Mouse (Mus musculus): ENCODE data around the gene Zbtb17. TPM values are rescaled to one million over a fixed set of nuclear protein-coding genes. Genes with fewer than 3 reads are reported as not detected.

The Zbtb17 gene
- total and polyA plus RNA-seq, 3 experiments, result 36.4 to 63.2 TPM; not detected in 1

- no peak overlapping the region for H3K9ac ChIP-seq (ENCODE audit: control insufficient read depth, low read depth, low read length, poor library complexity, severe bottlenecking)
- H3K27me3 ChIP-seq (ENCODE audit: control insufficient read depth in 1 of 2, insufficient read depth in 2 of 2, low read length in 2 of 2), result no peaks in the 10 kb centered on the region
- H3K9me3 ChIP-seq (replicated peaks; ENCODE audit: insufficient read depth, low read length), result no peaks in the 10 kb centered on the region
- peaks cover 0 to 6% of the 10 kb centered on the region in 2 experiments; a peak in 3 of 4 replicates for H3K36me3 ChIP-seq (ENCODE audit: control insufficient read depth in 1 of 2, insufficient read depth in 2 of 2, low read length in 2 of 2)
- H3K4me3 ChIP-seq (ENCODE audit: control insufficient read depth in 1 of 2, insufficient read depth in 1 of 2, low read depth in 2 of 2, low read length in 2 of 2), result no peak overlapping the region
- peaks cover 83% of the 10 kb centered on the region for H3K79me2 ChIP-seq (ENCODE audit: control insufficient read depth, insufficient read depth, low read length, poor library complexity)
- no peaks in the 10 kb centered on the region for H3K4me1 ChIP-seq (ENCODE audit: control insufficient read depth in 1 of 2, insufficient read depth in 2 of 2, low read length in 2 of 2)
- TF ChIP-seq ETS1 (IDR thresholded peaks at IDR 0.05; ENCODE audit: low read depth, low read length) (no peak), ZNF384 (IDR thresholded peaks at IDR 0.05; ENCODE audit: low read depth, low read length) (0 out of 2 replicates have a peak, but pooled peaks have one; percentile 10)
- no peak overlapping the region for H3K27ac ChIP-seq (ENCODE audit: control insufficient read depth, low read depth, low read length)
- no peak for DNase-seq (ENCODE audit: low read depth, low spot score)
These were observed 67.7 kb downstream of the Zbtb17 start for GRCm38 (mm10) chr4:141512145-141512544.

GRCm38 (mm10) chr4:141514179-141514641, 69.8 kb downstream of the Zbtb17 start:
- no peaks in the 10 kb centered on the region for H3K27me3 ChIP-seq (ENCODE audit: control insufficient read depth in 1 of 2, insufficient read depth in 2 of 2, low read length in 2 of 2)
- no peak overlapping the region for H3K27ac ChIP-seq (ENCODE audit: control insufficient read depth, low read depth, low read length)
- H3K4me1 ChIP-seq (ENCODE audit: control insufficient read depth in 1 of 2, insufficient read depth in 2 of 2, low read length in 2 of 2), result no peaks in the 10 kb centered on the region
- no peak overlapping the region for H3K4me3 ChIP-seq (ENCODE audit: control insufficient read depth in 1 of 2, insufficient read depth in 1 of 2, low read depth in 2 of 2, low read length in 2 of 2)
- H3K9me3 ChIP-seq (replicated peaks; ENCODE audit: insufficient read depth, low read length), result no peaks in the 10 kb centered on the region
- DNase-seq (ENCODE audit: low read depth, low spot score), result no peak
- H3K79me2 ChIP-seq (ENCODE audit: control insufficient read depth, insufficient read depth, low read length, poor library complexity), result peaks cover 82% of the 10 kb centered on the region
- H3K9ac ChIP-seq (ENCODE audit: control insufficient read depth, low read depth, low read length, poor library complexity, severe bottlenecking), result no peak overlapping the region
- peaks cover 0 to 11% of the 10 kb centered on the region in 2 experiments; a peak in 2 of 4 replicates for H3K36me3 ChIP-seq (ENCODE audit: control insufficient read depth in 1 of 2, insufficient read depth in 2 of 2, low read length in 2 of 2)
- no peak for TF ChIP-seq CHD1 (IDR thresholded peaks at IDR 0.05; ENCODE audit: low read depth, low read length)
- no peak for TF ChIP-seq NRF1 (IDR thresholded peaks at IDR 0.05; ENCODE audit: insufficient read depth, low read depth, low read length, poor library complexity, severe bottlenecking)
- no peak for TF ChIP-seq ZC3H11A (IDR thresholded peaks at IDR 0.05; ENCODE audit: low read depth, low read length)

Other genes with a start within 250 kb of the Zbtb17 start
- 3.7 and 5.8 TPM in 2 replicates for gene Rsg1, start 230.7 kb upstream of the Zbtb17 start, total RNA-seq (2012; rRNA removed)
- gene Rsg1, start 230.7 kb upstream of the Zbtb17 start, polyA plus RNA-seq (2012; ENCODE audit: insufficient read depth in 1 of 2, insufficient read length in 2 of 2, low read depth in 1 of 2, low replicate concordance in 2 of 2, missing spikeins in 1 of 2), result 1 to 10 TPM in 1 of 2 experiments, not detected in 1; 4.8 TPM
- 0.03 TPM in 1 of 2 replicates, not detected in the other for gene Arhgef19, start 205.2 kb upstream of the Zbtb17 start, total RNA-seq (2012; rRNA removed)
- gene Arhgef19, start 205.2 kb upstream of the Zbtb17 start, polyA plus RNA-seq (2012; ENCODE audit: insufficient read depth in 1 of 2, insufficient read length in 2 of 2, low read depth in 1 of 2, low replicate concordance in 2 of 2, missing spikeins in 1 of 2), result under 1 TPM in 1 of 2 experiments, not detected in 1; 0.78 TPM
- 2.3 and 2.5 TPM in 2 replicates for gene Epha2, start 143.4 kb upstream of the Zbtb17 start, total RNA-seq (2012; rRNA removed)
- 1 to 10 TPM in 1 of 2 experiments, not detected in 1; 5.9 TPM for gene Epha2, start 143.4 kb upstream of the Zbtb17 start, polyA plus RNA-seq (2012; ENCODE audit: insufficient read depth in 1 of 2, insufficient read length in 2 of 2, low read depth in 1 of 2, low replicate concordance in 2 of 2, missing spikeins in 1 of 2)
- not detected in 2 replicates for gene Fam131c, start 76.4 kb upstream of the Zbtb17 start, total RNA-seq (2012; rRNA removed)
- not detected for gene Fam131c, start 76.4 kb upstream of the Zbtb17 start, polyA plus RNA-seq (2012; ENCODE audit: insufficient read depth in 1 of 2, insufficient read length in 2 of 2, low read depth in 1 of 2, low replicate concordance in 2 of 2, missing spikeins in 1 of 2)
- gene Clcnka, start 45.9 kb upstream of the Zbtb17 start, total RNA-seq (2012; rRNA removed), result not detected in 2 replicates
- not detected for gene Clcnka, start 45.9 kb upstream of the Zbtb17 start, polyA plus RNA-seq (2012; ENCODE audit: insufficient read depth in 1 of 2, insufficient read length in 2 of 2, low read depth in 1 of 2, low replicate concordance in 2 of 2, missing spikeins in 1 of 2)
- gene Clcnkb, start 28.6 kb upstream of the Zbtb17 start, total RNA-seq (2012; rRNA removed), result not detected in 2 replicates
- gene Clcnkb, start 28.6 kb upstream of the Zbtb17 start, polyA plus RNA-seq (2012; ENCODE audit: insufficient read depth in 1 of 2, insufficient read length in 2 of 2, low read depth in 1 of 2, low replicate concordance in 2 of 2, missing spikeins in 1 of 2), result not detected
- not detected in 2 replicates for gene Hspb7, start 23.9 kb upstream of the Zbtb17 start, total RNA-seq (2012; rRNA removed)
- not detected for gene Hspb7, start 23.9 kb upstream of the Zbtb17 start, polyA plus RNA-seq (2012; ENCODE audit: insufficient read depth in 1 of 2, insufficient read length in 2 of 2, low read depth in 1 of 2, low replicate concordance in 2 of 2, missing spikeins in 1 of 2)
- gene Srarp, start 8.5 kb upstream of the Zbtb17 start, total RNA-seq (2012; rRNA removed), result not detected in 2 replicates
- gene Srarp, start 8.5 kb upstream of the Zbtb17 start, polyA plus RNA-seq (2012; ENCODE audit: insufficient read depth in 1 of 2, insufficient read length in 2 of 2, low read depth in 1 of 2, low replicate concordance in 2 of 2, missing spikeins in 1 of 2), result not detected
- 11.9 and 12.6 TPM in 2 replicates for gene Spen, start 93.9 kb downstream of the Zbtb17 start, total RNA-seq (2012; rRNA removed)
- 100 to 1,000 TPM in 1 of 2 experiments, 10 to 100 TPM in 1; 46.9 to 102 TPM for gene Spen, start 93.9 kb downstream of the Zbtb17 start, polyA plus RNA-seq (2012; ENCODE audit: insufficient read depth in 1 of 2, insufficient read length in 2 of 2, low read depth in 1 of 2, low replicate concordance in 2 of 2, missing spikeins in 1 of 2)
- gene Fblim1, start 161.4 kb downstream of the Zbtb17 start, total RNA-seq (2012; rRNA removed), result not detected in 2 replicates
- gene Fblim1, start 161.4 kb downstream of the Zbtb17 start, polyA plus RNA-seq (2012; ENCODE audit: insufficient read depth in 1 of 2, insufficient read length in 2 of 2, low read depth in 1 of 2, low replicate concordance in 2 of 2, missing spikeins in 1 of 2), result not detected
- not detected in 2 replicates for gene Tmem82, start 174.0 kb downstream of the Zbtb17 start, total RNA-seq (2012; rRNA removed)
- gene Tmem82, start 174.0 kb downstream of the Zbtb17 start, polyA plus RNA-seq (2012; ENCODE audit: insufficient read depth in 1 of 2, insufficient read length in 2 of 2, low read depth in 1 of 2, low replicate concordance in 2 of 2, missing spikeins in 1 of 2), result under 1 TPM in 1 of 2 experiments, not detected in 1; 0.21 TPM
- not detected in 2 replicates for gene Slc25a34, start 179.2 kb downstream of the Zbtb17 start, total RNA-seq (2012; rRNA removed)
- under 1 TPM in 1 of 2 experiments, not detected in 1; 0.10 TPM for gene Slc25a34, start 179.2 kb downstream of the Zbtb17 start, polyA plus RNA-seq (2012; ENCODE audit: insufficient read depth in 1 of 2, insufficient read length in 2 of 2, low read depth in 1 of 2, low replicate concordance in 2 of 2, missing spikeins in 1 of 2)
- 4.8 and 6.5 TPM in 2 replicates for gene Plekhm2, start 220.2 kb downstream of the Zbtb17 start, total RNA-seq (2012; rRNA removed)
- gene Plekhm2, start 220.2 kb downstream of the Zbtb17 start, polyA plus RNA-seq (2012; ENCODE audit: insufficient read depth in 1 of 2, insufficient read length in 2 of 2, low read depth in 1 of 2, low replicate concordance in 2 of 2, missing spikeins in 1 of 2), result 10 to 100 TPM in 1 of 2 experiments, not detected in 1; 15.4 TPM
- 7.7 and 8.8 TPM in 2 replicates for gene Rsc1a1, start 240.9 kb downstream of the Zbtb17 start, total RNA-seq (2012; rRNA removed)
- not detected for gene Rsc1a1, start 240.9 kb downstream of the Zbtb17 start, polyA plus RNA-seq (2012; ENCODE audit: insufficient read depth in 1 of 2, insufficient read length in 2 of 2, low read depth in 1 of 2, low replicate concordance in 2 of 2, missing spikeins in 1 of 2)

Measured in MEL (cell line).